Mouse (Mus musculus) gonadal fat pad, adult 2 months (tissue): ENCODE results near the gene 4930555G01Rik. TPM values are rescaled to one million over a fixed set of nuclear protein-coding genes. Genes with fewer than 3 reads are reported as not detected.
"Not testable (repeated sequence)": the region's sequence is repeated elsewhere in the genome, so short reads cannot be mapped to it uniquely, and the experiment has no call there.

Experiments used
- DNase-seq: peaks from one replicate; pipeline ENCODE4 v3.0.0-alpha.2; 2012; ENCODE audit warnings: low read depth
- polyA plus RNA-seq: library from polyadenylated mRNA; depleted of rRNA; stranded (reverse); fragments of >200 nt; gene quantifications from 2 replicates; pipeline ENCODE4 v1.2.3, GENCODE M21; 2012; rRNA removed

The 4930555G01Rik gene
- polyA plus RNA-seq: not detected in 2 replicates

DNA sequence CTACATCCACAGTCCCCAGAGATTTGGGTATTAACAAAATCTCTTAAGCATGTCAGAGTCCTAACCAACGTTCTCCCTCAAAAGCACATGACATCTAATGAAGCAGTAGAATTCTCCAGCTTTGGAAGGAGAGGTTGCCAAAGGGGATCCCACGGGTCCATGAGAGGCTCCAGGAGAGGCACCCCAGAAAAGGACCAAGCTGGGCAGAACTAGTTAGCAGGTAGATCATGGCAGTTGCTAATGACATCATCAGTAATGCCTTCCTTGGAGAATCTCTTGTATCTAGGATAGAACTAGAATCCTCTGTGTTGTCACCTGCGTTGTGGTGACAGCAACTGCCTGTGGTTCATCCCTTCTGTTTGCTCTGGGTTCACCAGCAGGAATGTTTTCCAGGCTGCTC lies at the start of gene 4930555G01Rik:
Gene 4930555G01Rik (plus strand): TSS at position 301 of the 400 bp plus-strand sequence.
- not testable (repeated sequence) for DNase-seq

DNA sequence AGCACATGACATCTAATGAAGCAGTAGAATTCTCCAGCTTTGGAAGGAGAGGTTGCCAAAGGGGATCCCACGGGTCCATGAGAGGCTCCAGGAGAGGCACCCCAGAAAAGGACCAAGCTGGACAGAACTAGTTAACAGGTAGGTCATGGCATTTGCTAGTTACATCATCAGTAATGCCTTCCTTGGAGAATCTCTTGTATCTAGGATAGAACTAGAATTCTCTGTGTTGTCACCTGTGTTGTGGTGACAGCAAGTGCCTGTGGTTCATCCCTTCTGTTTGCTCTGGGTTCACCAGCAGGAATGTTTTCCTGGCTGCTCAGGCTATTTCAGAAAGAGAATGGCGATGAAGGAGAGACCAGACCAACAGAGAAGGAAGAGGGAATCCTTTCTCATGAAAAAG lies 34.8 kb upstream of the 4930555G01Rik start, which contains the start of gene Gm3298:
Gene Gm3298 (plus strand): TSS at position 301 of the 400 bp plus-strand sequence.
- not testable (repeated sequence) for DNase-seq

DNA sequence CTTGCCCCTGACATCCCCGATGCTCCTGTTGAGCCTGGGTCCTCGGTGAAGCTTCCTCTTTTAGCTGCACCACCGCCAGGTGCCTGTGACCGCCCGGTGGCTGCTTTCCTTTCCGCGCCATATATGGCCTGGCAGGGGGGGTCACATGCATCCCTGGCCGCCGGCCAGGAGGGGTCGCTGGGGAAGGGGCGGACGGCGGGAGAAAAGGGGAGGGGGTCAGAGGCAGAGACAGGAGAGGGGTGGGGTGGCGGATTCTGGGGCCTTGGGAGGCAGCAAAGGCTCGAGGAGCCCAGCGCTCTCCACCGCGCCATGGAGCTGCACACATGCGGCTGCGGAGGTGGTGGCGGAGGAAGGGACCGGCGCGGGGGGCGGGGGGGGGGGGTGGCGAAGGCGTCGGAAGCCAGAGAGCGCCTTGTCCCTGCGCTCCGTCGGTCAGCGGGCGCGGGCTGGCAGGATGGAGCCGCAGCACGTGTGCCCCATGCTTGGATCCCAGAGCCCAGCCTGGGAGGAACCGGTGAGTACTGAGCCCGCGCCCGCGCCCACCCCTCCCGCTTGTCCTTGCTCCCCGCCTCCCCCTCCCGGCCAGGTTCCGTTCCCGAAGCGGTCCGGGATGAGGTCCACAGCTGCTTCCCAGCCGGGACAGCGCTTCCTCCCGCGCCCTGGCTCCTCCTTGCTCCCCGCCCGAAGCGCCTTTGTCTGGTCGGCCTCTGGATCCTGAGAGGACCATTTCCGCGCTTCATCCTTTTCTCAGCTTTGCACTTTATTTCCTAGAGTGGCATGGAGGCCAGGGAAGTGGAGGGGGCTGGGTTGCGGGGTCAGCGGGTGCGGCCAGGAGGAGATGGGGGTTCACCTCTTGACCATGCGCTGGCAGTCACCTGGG lies 20.4 kb downstream of the 4930555G01Rik start, which contains the start of gene Gm8281:
Gene Gm8281 (plus strand): TSS at position 430 of the 880 bp plus-strand sequence.
- not testable (repeated sequence) for DNase-seq

Other genes starting within 250 kb of the 4930555G01Rik start
- gene Gm3269, start 212.5 kb upstream of the 4930555G01Rik start, polyA plus RNA-seq: not detected in 2 replicates
- gene Gm3264, start 195.1 kb upstream of the 4930555G01Rik start, polyA plus RNA-seq: 0.74 TPM in 1 of 2 replicates, not detected in the other
- gene Gm3278, start 158.2 kb upstream of the 4930555G01Rik start, polyA plus RNA-seq: 0.07 TPM in 1 of 2 replicates, not detected in the other
- not detected in 2 replicates for gene Gm8297, start 66.7 kb upstream of the 4930555G01Rik start, polyA plus RNA-seq
- not detected in 2 replicates for gene Gm3298, start 34.7 kb upstream of the 4930555G01Rik start, polyA plus RNA-seq
- gene Gm8281, start 20.4 kb downstream of the 4930555G01Rik start, polyA plus RNA-seq: 0.14 and 0.54 TPM in 2 replicates
- not detected in 2 replicates for gene Gm8279, start 80.9 kb downstream of the 4930555G01Rik start, polyA plus RNA-seq
- not detected in 2 replicates for gene Gm3317, start 113.9 kb downstream of the 4930555G01Rik start, polyA plus RNA-seq
- gene Gm8271, start 135.2 kb downstream of the 4930555G01Rik start, polyA plus RNA-seq: not detected in 2 replicates
- gene Gm3526, start 210.0 kb downstream of the 4930555G01Rik start, polyA plus RNA-seq: 0.11 TPM in 1 of 2 replicates, not detected in the other